Mouse (Mus musculus) central nervous system, embryonic 11.5 days (tissue): Measurements from ENCODE around the gene Aoc3. TPM values are rescaled to one million over a fixed set of nuclear protein-coding genes. Genes with fewer than 3 reads are reported as not detected.

Source experiments
- polyA plus RNA-seq: library from polyadenylated mRNA; depleted of rRNA; stranded (reverse); fragments of >200 nt; gene quantifications from 2 replicates; pipeline ENCODE4 v1.2.3, GENCODE M21; 2012; rRNA removed

The Aoc3 gene
- 0.22 and 0.24 TPM in 2 replicates for polyA plus RNA-seq

DNA sequence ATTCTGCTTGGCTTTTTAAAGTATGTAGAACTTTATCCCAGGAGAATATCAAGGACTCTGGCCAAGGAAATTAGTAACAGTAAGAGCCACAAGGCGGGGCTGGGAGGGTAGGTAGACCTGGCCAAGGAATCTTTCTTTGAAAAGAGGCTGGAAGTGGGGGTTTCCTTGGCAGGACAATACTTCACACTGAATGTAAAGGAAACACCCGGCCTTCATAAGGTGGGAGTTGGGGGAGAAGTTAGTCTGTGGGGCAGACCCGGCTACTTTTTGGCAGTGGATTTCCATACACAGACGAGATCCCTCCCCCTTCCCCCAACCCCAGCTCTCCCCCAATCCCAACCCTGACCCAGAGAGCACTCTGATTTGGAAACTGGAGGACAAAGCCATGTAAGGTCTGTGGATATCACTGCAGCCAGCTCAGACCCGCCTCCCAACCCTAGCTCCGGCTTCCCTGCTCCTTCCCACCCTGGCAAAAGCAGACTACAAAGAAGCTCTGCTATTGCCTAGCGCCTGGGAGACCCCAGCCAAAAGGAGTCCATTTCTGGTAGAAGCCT is at the start of gene Aoc3:
Gene Aoc3 (plus strand): TSS at position 235 of the 554 bp plus-strand sequence.

DNA sequence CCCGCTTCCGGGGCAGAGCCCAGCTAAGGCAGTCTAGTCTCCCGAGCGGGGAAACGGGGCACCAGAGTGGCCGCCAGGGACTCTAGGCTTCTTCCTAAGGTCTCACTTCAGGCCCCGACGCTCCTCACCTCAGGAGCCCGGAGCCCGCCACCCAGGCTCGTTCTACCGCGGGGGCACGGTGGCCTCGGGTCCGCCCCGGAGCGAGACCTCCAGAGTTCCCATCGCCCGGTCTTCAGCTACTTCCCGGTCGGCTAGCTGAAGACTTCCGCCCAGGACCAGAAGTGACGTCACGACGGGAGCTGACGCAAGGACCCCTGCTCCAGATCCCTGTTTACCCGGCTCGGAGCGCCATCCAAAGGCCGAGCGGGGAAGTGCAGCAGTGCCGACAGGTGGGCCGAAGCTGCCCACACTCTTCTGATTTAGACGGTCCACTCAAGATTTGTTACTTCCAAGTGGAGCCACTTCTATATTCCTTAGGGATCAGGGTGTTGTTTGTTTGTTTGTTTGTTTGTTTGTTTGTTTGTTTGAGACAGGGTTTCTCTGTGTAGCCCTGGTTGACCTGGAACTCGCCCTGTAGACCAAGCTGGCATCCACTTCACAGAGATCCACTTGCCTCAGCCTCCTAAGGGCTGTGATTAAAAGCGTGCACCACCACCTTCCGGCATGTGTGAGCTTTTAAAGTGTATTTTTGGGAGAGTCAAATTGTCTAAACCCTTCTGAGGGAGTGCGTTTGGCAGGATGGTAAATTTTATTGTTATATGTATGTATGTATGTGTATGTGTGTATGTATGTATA is 28.2 kb upstream of the Aoc3 start, which contains the start of gene Becn1:
Gene Becn1 (minus strand): TSS at position 283 of the 795 bp plus-strand sequence.

DNA sequence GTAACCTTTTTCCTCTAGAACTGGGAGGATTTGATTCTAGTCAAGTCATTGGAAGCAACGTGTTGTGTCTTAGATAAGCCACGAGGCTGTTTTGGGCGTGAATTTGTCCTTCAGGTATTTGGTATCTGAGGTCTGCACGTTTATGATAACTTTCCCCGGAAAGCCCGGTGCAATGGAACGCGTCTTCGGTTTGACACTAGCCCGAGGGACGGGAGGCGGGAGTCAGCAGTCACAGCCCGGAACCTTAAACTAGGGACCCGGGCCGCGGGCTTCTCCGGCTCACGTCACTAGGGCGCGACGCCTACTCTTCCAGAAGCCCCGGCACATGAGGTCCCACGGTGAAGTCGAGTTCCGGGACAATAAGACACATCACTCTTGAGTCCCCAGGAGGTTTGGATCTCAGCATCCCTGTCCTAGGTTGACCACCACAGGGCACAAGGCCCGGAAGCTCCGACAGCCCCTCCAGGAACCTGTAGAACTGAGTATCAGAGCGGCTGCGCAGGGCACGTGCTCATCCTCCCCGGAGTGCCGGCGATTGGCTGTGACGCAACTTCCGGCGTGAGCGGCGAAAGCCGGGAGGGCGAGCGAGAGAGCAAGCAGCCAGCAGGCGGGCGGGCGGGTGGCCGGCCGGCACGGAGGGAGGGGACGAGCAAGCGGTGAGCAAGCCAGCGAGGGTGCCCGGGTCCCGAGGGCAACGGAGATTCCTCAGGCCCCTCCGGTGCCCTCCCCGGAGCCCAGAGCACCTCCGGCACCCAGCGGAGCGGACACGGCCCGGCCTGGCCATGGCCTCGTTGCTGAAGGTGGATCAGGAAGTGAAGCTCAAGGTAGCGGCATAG is 14.5 kb upstream of the Aoc3 start, which contains the start of gene Psme3:
Gene Psme3 (plus strand): TSS at position 549 of the 836 bp plus-strand sequence.

DNA sequence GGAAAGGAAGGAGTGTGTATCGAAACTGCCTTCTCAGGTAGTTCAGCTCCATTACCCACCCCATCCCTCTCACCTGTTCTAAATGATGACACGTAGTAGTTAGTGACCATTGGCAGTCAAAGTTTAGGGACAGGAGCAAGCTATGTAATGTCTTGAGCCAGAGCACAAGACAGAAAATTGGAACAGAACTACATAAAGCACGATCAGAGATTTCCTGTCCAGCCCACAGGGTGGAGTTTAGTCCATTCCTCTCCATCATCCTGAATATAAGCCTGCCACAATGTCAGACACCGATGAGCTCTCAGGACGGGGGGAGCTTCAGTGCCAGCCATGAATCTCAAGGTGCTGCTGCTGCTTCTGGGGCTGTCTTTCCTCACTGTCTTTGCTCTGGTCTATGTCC is 5.6 kb upstream of the Aoc3 start, which contains the start of gene Aoc2:
Gene Aoc2 (plus strand): TSS at position 301 of the 400 bp plus-strand sequence.

DNA sequence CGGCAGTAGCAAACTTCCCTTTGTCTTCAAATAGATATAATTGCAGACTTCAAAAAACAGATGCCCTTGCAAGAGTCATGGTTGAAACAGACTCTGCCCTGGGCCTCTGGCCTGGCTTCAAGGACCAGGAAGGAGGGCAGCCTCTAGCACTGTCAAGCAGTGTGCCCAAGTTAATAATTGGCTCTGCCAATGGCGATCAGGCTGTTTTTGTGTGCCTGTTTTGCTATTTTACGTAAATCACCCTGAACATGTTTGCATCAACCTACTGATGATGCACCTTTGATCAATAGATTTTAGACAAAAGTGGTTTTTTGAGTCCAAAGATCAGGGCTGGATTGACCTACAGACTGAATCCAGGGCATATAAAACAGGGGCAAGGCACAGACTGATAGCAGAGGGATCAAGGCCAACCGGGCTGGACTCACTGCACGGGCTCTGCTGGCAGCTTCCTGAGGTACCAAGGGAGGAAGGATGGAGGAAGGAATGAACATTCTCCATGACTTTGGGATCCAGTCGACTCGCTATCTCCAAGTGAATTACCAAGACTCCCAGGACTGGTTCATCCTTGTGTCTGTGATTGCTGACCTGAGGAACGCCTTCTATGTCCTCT is 37.0 kb downstream of the Aoc3 start, which contains the start of gene G6pc:
Gene G6pc (plus strand): TSS at position 236 of the 610 bp plus-strand sequence.

Other genes with a start within 250 kb of the Aoc3 start
- gene Coasy, start 248.0 kb upstream of the Aoc3 start, polyA plus RNA-seq = 46.4 and 49.7 TPM in 2 replicates
- gene Mlx, start 243.3 kb upstream of the Aoc3 start, polyA plus RNA-seq = 24.2 and 37.5 TPM in 2 replicates
- 50.1 and 54.5 TPM in 2 replicates for gene Psmc3ip, start 235.2 kb upstream of the Aoc3 start, polyA plus RNA-seq
- gene Retreg3, start 210.7 kb upstream of the Aoc3 start, polyA plus RNA-seq = 39.1 and 53.7 TPM in 2 replicates
- 23.1 and 35.8 TPM in 2 replicates for gene Tubg1, start 210.7 kb upstream of the Aoc3 start, polyA plus RNA-seq
- 2.4 and 4.7 TPM in 2 replicates for gene Tubg2, start 174.7 kb upstream of the Aoc3 start, polyA plus RNA-seq
- 0.77 and 1.3 TPM in 2 replicates for gene Cntnap1, start 160.1 kb upstream of the Aoc3 start, polyA plus RNA-seq
- gene Plekhh3, start 159.3 kb upstream of the Aoc3 start, polyA plus RNA-seq = 8.0 and 10.1 TPM in 2 replicates
- gene Ccr10, start 155.2 kb upstream of the Aoc3 start, polyA plus RNA-seq = not detected in 2 replicates
- gene Ezh1, start 104.1 kb upstream of the Aoc3 start, polyA plus RNA-seq = 11.1 and 20.0 TPM in 2 replicates
- gene Ramp2, start 84.6 kb upstream of the Aoc3 start, polyA plus RNA-seq = 41.2 and 53.6 TPM in 2 replicates
- 46.6 and 64.9 TPM in 2 replicates for gene Vps25, start 76.9 kb upstream of the Aoc3 start, polyA plus RNA-seq
- gene Wnk4, start 70.0 kb upstream of the Aoc3 start, polyA plus RNA-seq = 7.6 and 8.6 TPM in 2 replicates
- gene Cntd1, start 51.6 kb upstream of the Aoc3 start, polyA plus RNA-seq = 1.1 and 1.8 TPM in 2 replicates
- 93.9 and 163 TPM in 2 replicates for gene Coa3, start 51.5 kb upstream of the Aoc3 start, polyA plus RNA-seq
- gene Becn1, start 28.3 kb upstream of the Aoc3 start, polyA plus RNA-seq = 115 and 433 TPM in 2 replicates
- gene Psme3, start 14.4 kb upstream of the Aoc3 start, polyA plus RNA-seq = 101 and 138 TPM in 2 replicates
- 8.2 and 8.5 TPM in 2 replicates for gene Aoc2, start 5.5 kb upstream of the Aoc3 start, polyA plus RNA-seq
- gene G6pc, start 37.0 kb downstream of the Aoc3 start, polyA plus RNA-seq = not detected in 2 replicates
- gene Aarsd1, start 87.0 kb downstream of the Aoc3 start, polyA plus RNA-seq = 59.2 and 85.3 TPM in 2 replicates
- 3.7 and 5.7 TPM in 2 replicates for gene Gm27029, start 94.2 kb downstream of the Aoc3 start, polyA plus RNA-seq
- gene Rundc1, start 94.5 kb downstream of the Aoc3 start, polyA plus RNA-seq = 18.1 and 22.8 TPM in 2 replicates
- 6.3 and 9.9 TPM in 2 replicates for gene Ptges3l, start 94.7 kb downstream of the Aoc3 start, polyA plus RNA-seq
- 657 and 1,364 TPM in 2 replicates for gene Rpl27, start 111.7 kb downstream of the Aoc3 start, polyA plus RNA-seq
- gene Ifi35, start 117.8 kb downstream of the Aoc3 start, polyA plus RNA-seq = 4.4 and 4.6 TPM in 2 replicates
- gene Rnd2, start 134.4 kb downstream of the Aoc3 start, polyA plus RNA-seq = 95.7 and 130 TPM in 2 replicates
- gene Vat1, start 135.6 kb downstream of the Aoc3 start, polyA plus RNA-seq = 63.1 and 63.6 TPM in 2 replicates
- 17.4 and 18.9 TPM in 2 replicates for gene Brca1, start 221.3 kb downstream of the Aoc3 start, polyA plus RNA-seq
- 82.2 and 99.2 TPM in 2 replicates for gene Nbr1, start 221.5 kb downstream of the Aoc3 start, polyA plus RNA-seq